Mouse (Mus musculus) Muller cell, postnatal 12 days (primary cell): ENCODE measurements at regions not wholly inside any gene's neighbourhood (a gene's known extent, or its start where the extent isn't known, plus 50 kb on each side); places are given as distances from the start of the nearest gene placed in this dataset.

ENCODE experiments used
- DNase-seq: peaks from one replicate; pipeline ENCODE4 v3.0.0-alpha.2; 2015; ENCODE audit errors: inconsistent ontology term

- DNase-seq, result no peak
These were observed 242.8 kb upstream of the Rsrc1 start for GRCm38 (mm10) chr3:66738201-66739062.

- no peak for DNase-seq
These were observed 241.7 kb upstream of the Rsrc1 start for GRCm38 (mm10) chr3:66739356-66740014.

- no peak for DNase-seq
These were observed 236.9 kb upstream of the Rsrc1 start for GRCm38 (mm10) chr3:66744133-66744913.

GRCm38 (mm10) chr3:66746373-66747072 lies 234.7 kb upstream of the Rsrc1 start:
- DNase-seq, result peak; percentile 87

- DNase-seq, result peak; percentile 10
These were observed 234.0 kb upstream of the Rsrc1 start for GRCm38 (mm10) chr3:66747073-66747710.

GRCm38 (mm10) chr3:66758141-66758540 lies 223.0 kb upstream of the Rsrc1 start:
- DNase-seq, result no peak

GRCm38 (mm10) chr3:66759841-66760240 lies 221.3 kb upstream of the Rsrc1 start:
- peak; percentile 18 for DNase-seq

- DNase-seq, result no peak
These were observed 218.7 kb upstream of the Rsrc1 start for GRCm38 (mm10) chr3:66762446-66762845.

GRCm38 (mm10) chr3:66797351-66798010 lies 183.7 kb upstream of the Rsrc1 start:
- peak; percentile 36 for DNase-seq

GRCm38 (mm10) chr3:66798292-66798691 lies 182.9 kb upstream of the Rsrc1 start:
- DNase-seq, result no peak

GRCm38 (mm10) chr3:66802538-66802937 lies 178.7 kb upstream of the Rsrc1 start:
- DNase-seq, result peak; percentile 43

GRCm38 (mm10) chr3:66806176-66806575 lies 175.0 kb upstream of the Rsrc1 start:
- DNase-seq, result no peak

- DNase-seq, result no peak
These were observed 168.3 kb upstream of the Rsrc1 start for GRCm38 (mm10) chr3:66812686-66813445.

- peak; percentile 55 for DNase-seq
These were observed 155.4 kb upstream of the Rsrc1 start for GRCm38 (mm10) chr3:66825761-66826160.
